Mouse (Mus musculus): ENCODE data around the gene Epb41l1. TPM values are rescaled to one million over a fixed set of nuclear protein-coding genes. Genes with fewer than 3 reads are reported as not detected.

Gene Epb41l1
- polyA plus RNA-seq, 1 experiment: 38.1 TPM

DNA sequence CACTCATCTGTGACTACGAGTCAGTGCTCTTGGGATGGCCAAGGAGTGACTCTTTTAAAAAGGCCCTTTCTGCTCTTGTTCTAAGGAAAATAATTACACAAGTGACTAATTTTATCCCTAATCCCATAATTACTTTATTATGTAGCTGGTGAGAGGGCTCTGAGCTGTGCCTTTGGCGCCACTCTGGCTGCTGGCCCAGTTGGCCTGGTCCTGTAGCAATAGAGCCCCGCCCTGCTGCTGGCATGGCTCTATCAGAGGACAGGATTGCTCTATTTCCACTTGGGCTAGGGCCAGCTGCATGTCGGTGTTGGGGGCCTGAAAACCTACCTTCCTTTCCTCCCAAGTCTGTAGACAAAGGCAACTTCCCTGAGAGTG is 36.6 kb downstream of the Epb41l1 start:
- Histone ChIP-seq H3K4me3 (ENCODE audit: insufficient read depth, low read depth, low read length) (no peak overlapping the region), H3K27ac (ENCODE audit: insufficient read depth, low read depth, low read length) (no peak overlapping the region), H3K36me3 (ENCODE audit: control insufficient read depth, insufficient read depth, low read length) (no peaks in the 10 kb centered on the region), H3K27me3 (replicated peaks; ENCODE audit: control insufficient read depth, insufficient read depth, low read length) (no peaks in the 10 kb centered on the region), H3K4me1 (ENCODE audit: control insufficient read depth, insufficient read depth, low read length) (peaks cover 8% of the 10 kb centered on the region)
- 38% methylated on average over 4 of the region's 4 CpGs for WGBS
- no peak for TF ChIP-seq CTCF (conservative IDR thresholded peaks at IDR 0.05; ENCODE audit: insufficient read depth, insufficient read length, low read depth, low read length)
- no peak for TF ChIP-seq POLR2A (IDR thresholded peaks at IDR 0.05; ENCODE audit: low read depth, low read length)
- peak; percentile 65 for DNase-seq

DNA sequence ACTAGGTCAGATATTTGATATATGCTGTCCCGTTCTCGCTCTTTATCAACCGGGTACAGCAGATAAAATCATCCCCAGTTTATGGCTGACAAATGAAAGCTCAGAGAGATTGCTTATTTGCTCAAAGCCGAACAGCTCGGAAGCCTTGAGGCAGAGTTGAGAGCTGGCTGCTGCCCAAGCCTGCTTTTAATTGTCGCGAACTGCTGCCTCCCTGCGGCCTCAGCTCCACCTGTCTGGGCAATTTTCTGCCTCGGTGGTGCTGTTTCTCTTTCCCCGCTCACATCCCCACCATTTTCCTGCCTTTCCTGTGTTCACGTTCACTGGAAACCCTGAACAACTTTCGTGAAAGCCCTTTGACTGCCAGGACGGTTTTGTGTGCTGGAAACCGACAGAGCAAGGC is 39.8 kb downstream of the Epb41l1 start:
- H3K27ac ChIP-seq (ENCODE audit: insufficient read depth, low read depth, low read length): no peak overlapping the region
- peak; percentile 68 for DNase-seq
- no peak overlapping the region for H3K4me3 ChIP-seq (ENCODE audit: insufficient read depth, low read depth, low read length)
- TF ChIP-seq CTCF (conservative IDR thresholded peaks at IDR 0.05; ENCODE audit: insufficient read depth, insufficient read length, low read depth, low read length) (peak; percentile 77), POLR2A (IDR thresholded peaks at IDR 0.05; ENCODE audit: low read depth, low read length) (no peak)
- no peaks in the 10 kb centered on the region; the same call in 1 of the 2 replicates for H3K4me1 ChIP-seq (ENCODE audit: control insufficient read depth, insufficient read depth, low read length)
- H3K27me3 ChIP-seq (replicated peaks; ENCODE audit: control insufficient read depth, insufficient read depth, low read length): no peaks in the 10 kb centered on the region
- no peaks in the 10 kb centered on the region for H3K36me3 ChIP-seq (ENCODE audit: control insufficient read depth, insufficient read depth, low read length)
- WGBS: 36% methylated on average over 14 of the region's 14 CpGs

DNA sequence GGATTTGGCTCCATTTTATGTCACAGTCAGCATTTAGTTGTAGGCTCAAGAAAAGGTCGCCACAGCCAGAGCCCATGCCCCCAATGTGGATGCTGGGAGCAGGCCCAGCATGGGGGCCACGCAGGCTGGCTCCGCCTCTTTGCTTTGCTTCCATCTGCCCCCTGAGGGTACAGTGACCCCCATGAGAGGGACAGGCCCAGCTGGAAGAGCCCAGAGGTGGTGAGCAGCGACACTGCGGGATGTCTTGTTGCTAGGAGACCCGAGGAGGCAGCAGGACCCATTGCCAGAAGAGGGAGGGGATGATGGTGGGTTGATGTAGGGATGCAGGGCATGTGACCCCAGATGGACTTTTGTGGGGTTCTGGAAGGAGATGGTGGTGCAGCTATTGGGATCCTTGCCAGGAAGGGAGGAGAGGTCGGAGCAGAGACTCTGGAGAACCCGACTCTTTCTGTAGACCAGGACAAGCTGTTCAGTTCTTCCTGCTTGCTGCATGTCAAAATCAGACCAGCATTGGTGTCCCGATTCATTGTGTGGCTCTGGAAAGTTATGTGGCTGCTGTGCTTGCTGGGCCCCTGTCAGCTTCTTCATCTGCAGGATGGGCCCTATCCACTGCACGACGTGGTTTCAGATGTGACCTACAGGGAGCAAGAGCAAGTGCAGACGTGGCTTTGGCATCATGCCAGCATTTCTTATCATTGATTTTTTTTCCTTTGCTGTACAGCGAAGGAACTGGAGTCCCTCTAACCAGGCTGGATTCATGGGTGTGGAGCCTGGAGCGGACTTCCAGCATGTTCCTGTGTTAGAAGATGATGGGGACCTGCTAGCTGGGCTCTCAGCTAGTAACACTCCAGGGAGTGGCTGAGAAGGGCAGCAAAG is 41.7 kb downstream of the Epb41l1 start:
- 48% methylated on average over 14 of the region's 14 CpGs for WGBS
- TF ChIP-seq CTCF (conservative IDR thresholded peaks at IDR 0.05; ENCODE audit: insufficient read depth, insufficient read length, low read depth, low read length): no peak
- TF ChIP-seq POLR2A (IDR thresholded peaks at IDR 0.05; ENCODE audit: low read depth, low read length): no peak
- H3K27ac ChIP-seq (ENCODE audit: insufficient read depth, low read depth, low read length): no peak overlapping the region
- no peaks in the 10 kb centered on the region; the same call in 1 of the 2 replicates for H3K4me1 ChIP-seq (ENCODE audit: control insufficient read depth, insufficient read depth, low read length)
- no peaks in the 10 kb centered on the region for H3K27me3 ChIP-seq (replicated peaks; ENCODE audit: control insufficient read depth, insufficient read depth, low read length)
- peak; percentile 24 for DNase-seq
- H3K4me3 ChIP-seq (ENCODE audit: insufficient read depth, low read depth, low read length): no peak overlapping the region
- H3K36me3 ChIP-seq (ENCODE audit: control insufficient read depth, insufficient read depth, low read length): no peaks in the 10 kb centered on the region

DNA sequence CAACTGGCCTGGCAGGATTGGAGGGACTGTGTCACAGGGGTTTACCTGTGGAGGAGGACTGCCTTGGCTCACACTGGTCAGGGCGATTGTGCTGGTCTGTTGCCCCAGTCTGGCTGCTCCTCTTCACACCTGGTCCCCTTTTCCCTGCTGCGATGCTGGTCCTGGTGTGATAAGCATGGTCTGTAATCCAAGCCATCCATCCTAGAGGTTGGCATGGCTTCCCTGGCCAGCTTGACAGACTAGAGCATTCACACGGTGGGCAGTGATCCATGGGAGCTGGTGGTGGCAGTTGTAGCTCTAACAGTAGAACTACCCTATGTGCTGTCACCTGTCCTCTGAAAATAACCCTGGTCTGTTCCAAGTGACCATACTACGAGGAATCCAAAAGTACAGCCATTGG is 43.7 kb downstream of the Epb41l1 start:
- Histone ChIP-seq H3K27me3 (replicated peaks; ENCODE audit: control insufficient read depth, insufficient read depth, low read length) (no peaks in the 10 kb centered on the region), H3K4me1 (ENCODE audit: control insufficient read depth, insufficient read depth, low read length) (no peaks in the 10 kb centered on the region; the same call in 1 of the 2 replicates), H3K4me3 (ENCODE audit: insufficient read depth, low read depth, low read length) (no peak overlapping the region), H3K27ac (ENCODE audit: insufficient read depth, low read depth, low read length) (no peak overlapping the region), H3K36me3 (ENCODE audit: control insufficient read depth, insufficient read depth, low read length) (no peaks in the 10 kb centered on the region)
- TF ChIP-seq CTCF (conservative IDR thresholded peaks at IDR 0.05; ENCODE audit: insufficient read depth, insufficient read length, low read depth, low read length): no peak
- TF ChIP-seq POLR2A (IDR thresholded peaks at IDR 0.05; ENCODE audit: low read depth, low read length): no peak
- WGBS: 68% methylated on average over 4 of the region's 4 CpGs
- no peak for DNase-seq

DNA sequence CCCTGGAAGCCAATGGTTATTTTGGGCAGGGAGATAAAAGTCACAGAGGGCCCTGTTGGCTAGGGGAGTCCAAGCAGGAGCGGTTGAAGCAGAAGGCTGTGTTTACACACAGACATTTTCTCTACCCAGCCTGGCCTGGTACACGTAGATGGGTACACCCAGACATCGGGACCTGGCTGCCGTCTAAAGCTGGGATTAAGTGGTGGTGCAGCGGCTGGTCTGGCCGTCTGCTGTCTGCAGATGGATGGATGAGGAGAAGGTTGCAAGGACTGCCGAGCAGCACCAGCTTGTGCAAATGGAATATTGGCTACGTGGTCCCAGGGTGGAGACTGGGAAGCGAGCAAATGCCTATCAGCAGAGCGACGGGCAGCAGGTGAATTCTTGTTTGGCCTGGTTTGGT is 46.8 kb downstream of the Epb41l1 start:
- H3K27ac ChIP-seq (ENCODE audit: insufficient read depth, low read depth, low read length): no peak overlapping the region
- no peaks in the 10 kb centered on the region for H3K4me1 ChIP-seq (ENCODE audit: control insufficient read depth, insufficient read depth, low read length)
- H3K27me3 ChIP-seq (replicated peaks; ENCODE audit: control insufficient read depth, insufficient read depth, low read length): no peaks in the 10 kb centered on the region
- no peak overlapping the region for H3K4me3 ChIP-seq (ENCODE audit: insufficient read depth, low read depth, low read length)
- DNase-seq: no peak
- no peaks in the 10 kb centered on the region for H3K36me3 ChIP-seq (ENCODE audit: control insufficient read depth, insufficient read depth, low read length)
- TF ChIP-seq CTCF (conservative IDR thresholded peaks at IDR 0.05; ENCODE audit: insufficient read depth, insufficient read length, low read depth, low read length) (no peak), POLR2A (IDR thresholded peaks at IDR 0.05; ENCODE audit: low read depth, low read length) (no peak)
- WGBS: 90% methylated on average over 11 of the region's 11 CpGs

DNA sequence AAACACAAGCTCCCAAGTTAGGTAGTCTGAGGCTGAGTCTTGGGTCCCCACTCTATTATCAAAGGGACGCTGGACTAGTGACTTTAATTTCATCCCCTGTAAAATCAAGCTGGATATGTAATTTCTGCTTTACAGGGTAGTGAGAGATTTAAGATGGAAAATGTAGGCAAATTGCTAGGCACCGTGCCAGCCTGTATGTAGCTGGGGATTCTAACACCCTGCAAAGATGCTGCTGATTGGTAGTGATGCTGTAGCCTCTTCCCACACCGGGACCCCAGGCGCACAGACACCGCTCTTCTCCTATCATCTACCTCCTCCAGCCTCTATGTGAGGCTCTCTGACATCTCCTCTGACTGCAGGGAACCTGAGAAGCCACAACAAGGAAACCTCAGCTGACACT is 48.2 kb downstream of the Epb41l1 start:
- TF ChIP-seq CTCF (conservative IDR thresholded peaks at IDR 0.05; ENCODE audit: insufficient read depth, insufficient read length, low read depth, low read length) (no peak), POLR2A (IDR thresholded peaks at IDR 0.05; ENCODE audit: low read depth, low read length) (no peak)
- WGBS: 84% methylated on average over 5 of the region's 5 CpGs
- no peaks in the 10 kb centered on the region for H3K36me3 ChIP-seq (ENCODE audit: control insufficient read depth, insufficient read depth, low read length)
- no peak overlapping the region for H3K27ac ChIP-seq (ENCODE audit: insufficient read depth, low read depth, low read length)
- DNase-seq: no peak
- no peaks in the 10 kb centered on the region for H3K4me1 ChIP-seq (ENCODE audit: control insufficient read depth, insufficient read depth, low read length)
- no peaks in the 10 kb centered on the region for H3K27me3 ChIP-seq (replicated peaks; ENCODE audit: control insufficient read depth, insufficient read depth, low read length)
- H3K4me3 ChIP-seq (ENCODE audit: insufficient read depth, low read depth, low read length): no peak overlapping the region

DNA sequence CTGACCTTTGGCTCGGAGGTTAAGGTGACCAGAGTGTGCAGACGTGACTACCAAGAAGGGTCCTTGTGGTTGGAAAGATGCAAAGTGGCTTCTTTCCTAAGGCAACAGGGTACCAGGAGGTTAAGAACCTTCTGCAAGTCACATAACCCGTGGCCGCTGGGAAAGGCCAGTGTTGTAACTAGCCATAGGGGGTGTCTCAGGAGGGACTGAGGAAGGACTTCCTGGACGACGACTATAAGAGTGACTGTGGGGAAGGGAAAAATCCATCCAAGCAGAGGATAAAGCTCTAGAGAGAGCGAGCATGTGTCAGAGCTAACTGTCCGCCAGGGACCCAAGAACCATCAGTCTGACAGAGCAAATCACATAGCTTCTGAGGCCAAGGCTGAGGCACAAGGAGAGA is 48.8 kb downstream of the Epb41l1 start:
- Histone ChIP-seq H3K4me1 (ENCODE audit: control insufficient read depth, insufficient read depth, low read length) (peaks cover 4% of the 10 kb centered on the region; the same call in 1 of the 2 replicates), H3K4me3 (ENCODE audit: insufficient read depth, low read depth, low read length) (no peak overlapping the region), H3K36me3 (ENCODE audit: control insufficient read depth, insufficient read depth, low read length) (no peaks in the 10 kb centered on the region), H3K27me3 (replicated peaks; ENCODE audit: control insufficient read depth, insufficient read depth, low read length) (no peaks in the 10 kb centered on the region), H3K27ac (ENCODE audit: insufficient read depth, low read depth, low read length) (no peak overlapping the region)
- TF ChIP-seq POLR2A (IDR thresholded peaks at IDR 0.05; ENCODE audit: low read depth, low read length) (no peak), CTCF (conservative IDR thresholded peaks at IDR 0.05; ENCODE audit: insufficient read depth, insufficient read length, low read depth, low read length) (no peak)
- 73% methylated on average over 8 of the region's 8 CpGs for WGBS
- no peak for DNase-seq
